Mouse (Mus musculus): ENCODE measurements at regions not wholly inside any gene's neighbourhood (a gene's known extent, or its start where the extent isn't known, plus 50 kb on each side); places are given as distances from the start of the nearest gene placed in this dataset.

GRCm38 (mm10) chr13:42358588-42358987 lies 57.3 kb downstream of the Edn1 start:
- no peak for DNase-seq

GRCm38 (mm10) chr13:42367655-42368554 lies 66.6 kb downstream of the Edn1 start:
- DNase-seq = no peak

- DNase-seq = no peak
Measured at GRCm38 (mm10) chr13:42369826-42370225, 68.5 kb downstream of the Edn1 start.

DNA sequence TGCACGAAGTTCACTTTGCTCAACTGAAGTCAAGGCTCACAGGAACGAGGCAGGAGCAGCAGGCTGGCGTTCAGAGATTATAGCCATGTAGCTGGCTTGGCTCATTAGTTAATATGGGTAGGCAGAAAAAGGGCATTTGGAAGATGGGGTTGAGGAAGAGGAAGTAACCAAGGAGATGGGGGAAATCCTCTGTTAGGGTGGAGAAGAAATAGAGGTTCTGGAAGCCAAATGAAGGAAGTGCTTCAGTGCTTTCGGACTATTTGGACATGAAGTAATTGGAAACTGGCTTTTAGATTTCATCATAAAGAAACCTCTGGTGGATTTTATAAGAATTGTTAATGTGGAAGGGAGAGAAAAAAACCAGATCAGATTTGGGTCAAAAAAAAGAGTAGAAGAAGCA lies 70.9 kb downstream of the Edn1 start:
- DNase-seq = no peak

GRCm38 (mm10) chr13:42374181-42374596 lies 72.9 kb downstream of the Edn1 start:
- no peak for DNase-seq

- DNase-seq = no peak
Measured at GRCm38 (mm10) chr13:42379675-42380074, 78.4 kb downstream of the Edn1 start.

GRCm38 (mm10) chr13:42383099-42383498 lies 81.8 kb downstream of the Edn1 start:
- no peak for DNase-seq

- DNase-seq = no peak
Measured at GRCm38 (mm10) chr13:42390389-42390788, 89.1 kb downstream of the Edn1 start.

- DNase-seq = no peak
Measured at GRCm38 (mm10) chr13:42391330-42392005, 90.2 kb downstream of the Edn1 start.

DNA sequence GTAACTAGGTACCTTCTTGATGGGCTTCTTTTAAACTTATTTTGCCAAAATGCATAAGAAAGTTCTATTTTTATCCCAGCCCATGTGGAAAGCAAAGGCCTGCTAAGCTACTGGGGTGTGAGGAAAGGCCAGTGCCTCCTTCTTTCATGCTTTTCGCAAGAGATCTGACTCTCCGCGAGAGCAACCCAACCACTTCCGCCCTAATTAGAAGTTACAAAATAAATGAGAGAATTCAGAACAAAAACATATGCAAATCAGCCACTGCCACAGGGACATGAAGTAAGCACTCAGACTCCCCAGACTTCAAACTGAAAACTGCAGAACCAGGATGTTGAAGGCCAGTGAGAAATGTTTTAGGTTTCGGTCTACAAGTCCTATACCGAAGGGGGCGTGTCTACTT lies 91.4 kb downstream of the Edn1 start:
- DNase-seq = no peak

- no peak for DNase-seq
Measured at GRCm38 (mm10) chr13:42394572-42394971, 93.3 kb downstream of the Edn1 start.

GRCm38 (mm10) chr13:42401513-42401912 lies 100.2 kb downstream of the Edn1 start:
- DNase-seq = no peak

- no peak for DNase-seq
Measured at GRCm38 (mm10) chr13:42403231-42404020, 102.2 kb downstream of the Edn1 start.

- no peak for DNase-seq
Measured at GRCm38 (mm10) chr13:42412652-42413282, 111.5 kb downstream of the Edn1 start.

DNA sequence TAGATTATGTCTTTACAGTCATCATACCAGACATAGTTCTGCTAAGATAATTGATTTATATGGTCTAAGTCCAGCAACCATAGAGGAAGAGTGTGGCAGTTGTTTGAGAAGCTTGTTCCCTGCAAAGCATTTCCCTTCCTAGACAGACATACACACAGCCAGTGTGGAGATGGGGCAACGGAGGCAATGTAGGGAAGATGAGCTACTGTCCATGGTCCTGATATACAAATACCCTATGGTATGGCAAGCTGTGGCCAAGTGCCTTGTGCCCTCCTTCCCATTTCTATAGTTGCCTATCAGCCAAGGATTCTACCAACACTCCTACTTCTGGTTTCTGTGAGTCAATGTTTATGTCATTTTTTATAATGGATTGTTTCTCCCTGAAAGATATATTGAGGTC lies 145.6 kb downstream of the Edn1 start:
- no peak for DNase-seq

- no peak for DNase-seq
Measured at GRCm38 (mm10) chr13:42453665-42454064, 152.4 kb downstream of the Edn1 start.

- no peak for DNase-seq
Measured at GRCm38 (mm10) chr13:42459892-42460291, 158.6 kb downstream of the Edn1 start.

- DNase-seq = no peak
Measured at GRCm38 (mm10) chr13:42478825-42479224, 177.5 kb downstream of the Edn1 start.

DNA sequence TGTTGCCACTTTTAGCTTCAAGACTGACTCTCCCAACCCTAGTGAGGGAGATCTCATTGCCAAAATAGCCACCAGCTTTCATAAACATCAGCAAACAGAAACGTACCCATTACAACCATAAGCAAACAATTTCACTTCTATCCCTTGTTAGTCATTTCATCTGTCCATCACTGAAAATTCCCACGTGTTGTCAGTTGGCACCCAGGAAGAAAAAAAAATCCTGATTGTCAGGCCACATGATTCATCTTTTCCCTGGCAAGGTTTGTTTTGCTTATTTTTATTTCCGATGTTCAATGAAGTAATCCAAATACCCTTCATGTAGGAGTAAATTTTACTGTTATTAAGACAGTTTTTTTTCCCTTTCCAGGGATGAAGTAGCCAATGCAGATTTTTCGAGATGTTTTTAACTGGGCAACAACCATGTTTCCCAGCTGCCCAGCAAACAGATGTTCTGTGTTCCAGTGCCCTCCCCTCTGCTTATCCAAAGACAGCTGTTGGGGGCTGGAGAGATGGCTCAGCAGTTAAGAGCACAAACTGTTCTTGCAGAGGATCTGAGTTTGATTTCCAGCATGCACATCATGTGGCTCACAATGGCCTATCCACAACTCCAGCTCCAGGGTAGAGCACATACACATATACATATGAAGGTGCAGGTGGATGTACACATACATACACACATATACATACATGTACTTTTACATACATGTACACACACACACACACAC lies 189.3 kb upstream of the Phactr1 start:
- DNase-seq = no peak

DNA sequence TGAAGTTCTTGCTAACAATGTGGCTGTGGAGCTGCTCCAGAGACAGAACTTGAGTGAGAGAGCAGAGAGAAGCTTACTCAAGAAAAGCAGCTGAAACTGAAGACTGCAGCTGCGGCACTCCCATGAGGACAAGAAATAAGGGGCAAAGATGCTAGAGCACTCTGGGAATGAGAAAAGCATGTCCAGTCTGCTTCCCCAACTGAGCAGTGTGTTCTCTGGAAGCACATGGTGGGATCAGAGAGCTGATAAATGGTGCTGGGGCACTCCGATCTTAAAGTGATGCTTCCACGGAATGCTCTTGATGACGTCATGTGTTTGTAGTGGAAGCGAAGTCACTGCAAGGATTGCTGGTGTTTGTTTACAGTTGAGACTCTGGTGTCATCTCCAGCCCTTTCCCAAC lies 186.1 kb upstream of the Phactr1 start:
- no peak for DNase-seq

DNA sequence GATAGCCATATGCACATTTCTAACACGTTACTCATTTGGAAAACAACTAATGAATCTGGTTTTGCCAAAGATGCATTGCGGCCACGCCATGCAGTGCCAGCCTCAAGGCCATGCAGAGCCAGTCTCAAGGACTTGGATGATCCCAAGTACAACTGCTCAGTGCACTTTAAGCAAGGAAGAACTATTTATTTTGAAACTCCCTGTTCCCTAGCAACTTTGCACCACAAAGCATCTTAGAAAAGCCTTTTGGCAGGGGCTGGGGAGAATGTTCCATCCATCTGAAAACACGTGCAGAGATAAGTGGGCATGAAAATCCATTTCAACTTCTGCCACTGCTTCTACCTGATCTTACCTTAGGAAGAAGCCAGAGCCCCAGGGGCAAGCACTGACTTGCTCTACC lies 182.1 kb upstream of the Phactr1 start:
- DNase-seq = no peak

- no peak for DNase-seq
Measured at GRCm38 (mm10) chr13:42507535-42507934, 172.9 kb upstream of the Phactr1 start.
